Mouse (Mus musculus) adrenal gland, postnatal 10 days (tissue): ENCODE results near the gene Idua. TPM values are rescaled to one million over a fixed set of nuclear protein-coding genes. Genes with fewer than 3 reads are reported as not detected.

Experiments used
- DNase-seq: peaks from one replicate; pipeline ENCODE4 v3.0.0; 2021; ENCODE audit warnings: mixed read lengths
- total RNA-seq, 2 experiments: library from RNA; stranded (reverse); gene quantifications; 2 replicates each; pipeline ENCODE4 v1.2.3; 2021

Idua gene
- total RNA-seq, 2 experiments from 2014 or later: 9.0 to 15.2 TPM

DNA sequence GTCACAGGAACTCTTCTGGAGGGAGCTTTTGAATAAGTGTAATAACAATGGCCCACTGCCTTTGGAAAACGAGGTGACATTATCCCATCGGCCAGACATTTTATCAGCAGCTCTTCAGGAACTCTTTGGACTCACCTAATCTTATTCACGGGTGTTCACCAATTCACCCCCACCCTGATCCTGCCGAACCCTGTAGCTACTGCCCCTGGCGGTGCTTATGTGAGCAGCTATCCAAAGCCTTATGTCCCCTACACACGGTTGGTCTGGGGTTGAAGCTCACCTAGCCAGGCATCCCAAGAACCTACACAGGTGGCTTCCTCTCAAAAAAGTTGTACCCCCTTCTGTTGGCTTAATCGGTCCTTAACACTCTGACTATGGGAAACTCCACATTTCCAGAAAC lies 59.6 kb downstream of the Idua start:
- no peak for DNase-seq

DNA sequence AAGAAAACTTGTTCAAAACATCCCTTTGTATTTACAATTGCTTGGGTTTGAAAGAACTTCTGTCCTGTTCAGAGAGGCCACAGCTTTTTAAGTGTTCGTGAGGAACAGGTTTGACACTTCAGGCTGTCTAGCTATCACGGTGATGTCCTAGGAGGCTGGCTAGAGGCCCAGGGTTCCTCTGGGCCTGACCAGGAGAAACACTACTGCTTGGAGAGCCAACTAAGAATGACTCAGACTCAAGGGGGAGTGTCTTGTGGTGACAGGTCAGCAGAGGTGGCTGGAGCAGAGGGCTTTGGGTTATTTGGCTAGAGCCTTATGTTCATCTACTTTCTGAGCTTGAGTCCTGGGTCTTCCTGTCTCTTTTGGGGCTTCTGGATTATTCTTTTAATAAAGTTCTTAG lies 63.9 kb downstream of the Idua start:
- DNase-seq: peak; percentile 62

DNA sequence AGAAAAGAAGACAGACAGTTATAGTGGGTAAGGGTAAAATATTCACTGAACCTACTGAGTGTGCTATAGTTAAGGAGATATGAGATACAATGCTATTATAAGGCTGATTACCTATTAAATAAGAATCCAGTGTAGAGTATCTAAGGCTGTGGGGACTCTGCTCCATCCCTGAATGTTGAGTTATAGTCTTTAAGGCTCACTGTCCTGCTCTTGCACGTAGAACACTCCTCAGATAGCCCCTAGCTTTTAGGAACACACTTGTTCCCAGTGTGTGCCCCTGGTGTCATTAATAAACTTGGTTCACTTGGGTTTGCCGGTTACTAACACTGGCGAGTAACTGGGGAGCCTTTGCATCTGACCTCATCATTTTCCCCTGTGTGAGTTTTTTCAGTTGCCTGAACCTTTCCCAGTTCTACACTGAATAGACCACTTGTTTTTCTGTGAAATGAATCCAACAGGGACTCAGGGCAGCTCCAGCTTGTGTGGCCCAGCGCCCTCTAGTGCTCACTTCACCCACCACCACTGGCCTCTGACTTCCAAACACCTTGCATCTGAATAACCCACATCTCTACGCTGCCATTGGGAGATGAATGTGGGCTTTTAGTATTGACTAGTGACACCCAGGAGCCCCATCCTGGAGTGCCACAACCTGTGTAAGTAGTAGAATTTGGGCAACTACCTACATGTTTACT lies 66.6 kb downstream of the Idua start:
- peak; percentile 84 for DNase-seq

DNA sequence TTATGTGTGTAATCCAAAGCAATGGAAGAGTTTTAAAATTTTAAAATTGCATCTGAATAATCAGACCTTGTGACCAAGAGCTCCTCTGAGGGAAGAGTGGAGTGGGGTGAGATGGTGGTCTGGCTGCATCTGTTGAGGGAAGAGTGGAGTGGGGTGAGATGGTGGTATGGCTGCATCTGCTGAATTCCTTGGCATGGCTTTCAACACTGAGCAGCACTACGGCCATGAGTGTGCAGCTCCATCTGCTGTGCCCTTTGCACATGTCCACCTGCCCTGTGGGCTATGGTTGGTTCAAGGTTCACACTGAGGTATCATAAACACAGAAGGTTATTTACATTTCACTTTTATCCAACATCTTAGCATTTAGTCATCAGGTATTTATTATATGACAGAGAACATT lies 67.3 kb downstream of the Idua start:
- no peak for DNase-seq

Other genes with a start within 250 kb of the Idua start
- 100 to 1,000 TPM; 786 to 795 TPM for gene Atp5k, start 225.9 kb upstream of the Idua start, total RNA-seq
- 1 to 10 TPM; 1.1 to 1.9 TPM for gene Mfsd7a, start 211.4 kb upstream of the Idua start, total RNA-seq
- 10 to 100 TPM; 42.6 to 49.1 TPM for gene Pcgf3, start 199.1 kb upstream of the Idua start, total RNA-seq
- gene Cplx1, start 110.3 kb upstream of the Idua start, total RNA-seq: 10 to 100 TPM in 1 of 2 experiments, 1 to 10 TPM in 1; 7.1 to 13.8 TPM
- 10 to 100 TPM; 65.8 to 74.6 TPM for gene Gak, start 30.6 kb upstream of the Idua start, total RNA-seq
- gene Tmem175, start 30.6 kb upstream of the Idua start, total RNA-seq: 10 to 100 TPM; 20.3 to 22.8 TPM
- gene Dgkq, start 9.3 kb downstream of the Idua start, total RNA-seq: 10 to 100 TPM; 16.7 to 23.7 TPM
- gene Slc26a1, start 15.2 kb downstream of the Idua start, total RNA-seq: 10 to 100 TPM in 1 of 2 experiments, 1 to 10 TPM in 1; 5.7 to 11.4 TPM
- gene Fgfrl1, start 32.1 kb downstream of the Idua start, total RNA-seq: 10 to 100 TPM; 42.5 to 52.7 TPM
- gene Rnf212, start 114.7 kb downstream of the Idua start, total RNA-seq: not detected
- not detected for gene Tmed11, start 135.0 kb downstream of the Idua start, total RNA-seq
- not detected for gene Vmn2r8, start 148.5 kb downstream of the Idua start, total RNA-seq
- not detected for gene Vmn2r9, start 192.3 kb downstream of the Idua start, total RNA-seq